Mouse (Mus musculus) liver, adult (tissue): ENCODE measurements around the gene Pi4ka.
A peak's percentile ranks its signal among the peaks of the same experiment; 100 is the strongest.

Source experiments
- GATA4 ChIP-seq: IDR thresholded peaks from 2 replicates; pipeline ENCODE4 v1.6.1; 2014; ENCODE audit warnings: mild to moderate bottlenecking, low read length; ENCODE audit not compliant: insufficient replicate concordance

Pi4ka gene

GRCm38 (mm10) chr16:17405736-17406443 is at the start of gene Pi4ka, which contains the start of gene Snap29:
TSS of gene Pi4ka (minus strand) at chr16:17406314.
TSS of gene Snap29 (plus strand) at chr16:17405986.
- TF ChIP-seq GATA4 = peak; percentile 65; the same call in 1 of the 2 replicates

- TF ChIP-seq GATA4 = no peak
Observed at GRCm38 (mm10) chr16:17452373-17452715, 46.2 kb upstream of the Pi4ka start.

GRCm38 (mm10) chr16:17451541-17452372 is 45.6 kb upstream of the Pi4ka start, which contains the start of gene Crkl:
TSS of gene Crkl (plus strand) at chr16:17451987.
- no peak for TF ChIP-seq GATA4

GRCm38 (mm10) chr16:17432576-17432975 is 26.5 kb upstream of the Pi4ka start:
- TF ChIP-seq GATA4 = no peak

GRCm38 (mm10) chr16:17423021-17423420 is 16.9 kb upstream of the Pi4ka start:
- no peak for TF ChIP-seq GATA4

GRCm38 (mm10) chr16:17410209-17410608 is 4.1 kb upstream of the Pi4ka start:
- peak; percentile 69; the same call in 1 of the 2 replicates for TF ChIP-seq GATA4

- no peak for TF ChIP-seq GATA4
Observed at GRCm38 (mm10) chr16:17409046-17409445, 2.9 kb upstream of the Pi4ka start.

GRCm38 (mm10) chr16:17406512-17407231 is 558 bp upstream of the Pi4ka start:
- no peak for TF ChIP-seq GATA4

- no peak for TF ChIP-seq GATA4
Observed at GRCm38 (mm10) chr16:17405271-17405696, 830 bp downstream of the Pi4ka start.

GRCm38 (mm10) chr16:17402855-17403254 is 3.3 kb downstream of the Pi4ka start:
- TF ChIP-seq GATA4 = no peak

GRCm38 (mm10) chr16:17392784-17393183 is 13.3 kb downstream of the Pi4ka start:
- TF ChIP-seq GATA4 = no peak

GRCm38 (mm10) chr16:17383594-17384326 is 22.4 kb downstream of the Pi4ka start:
- no peak for TF ChIP-seq GATA4

- no peak for TF ChIP-seq GATA4
Observed at GRCm38 (mm10) chr16:17382306-17382705, 23.8 kb downstream of the Pi4ka start.

- TF ChIP-seq GATA4 = no peak
Observed at GRCm38 (mm10) chr16:17358787-17359186, 47.3 kb downstream of the Pi4ka start.

- no peak for TF ChIP-seq GATA4
Observed at GRCm38 (mm10) chr16:17356031-17356430, 50.1 kb downstream of the Pi4ka start.
